ENCODE assay signal across 22 mouse cellular contexts in the genomic region with DNA sequence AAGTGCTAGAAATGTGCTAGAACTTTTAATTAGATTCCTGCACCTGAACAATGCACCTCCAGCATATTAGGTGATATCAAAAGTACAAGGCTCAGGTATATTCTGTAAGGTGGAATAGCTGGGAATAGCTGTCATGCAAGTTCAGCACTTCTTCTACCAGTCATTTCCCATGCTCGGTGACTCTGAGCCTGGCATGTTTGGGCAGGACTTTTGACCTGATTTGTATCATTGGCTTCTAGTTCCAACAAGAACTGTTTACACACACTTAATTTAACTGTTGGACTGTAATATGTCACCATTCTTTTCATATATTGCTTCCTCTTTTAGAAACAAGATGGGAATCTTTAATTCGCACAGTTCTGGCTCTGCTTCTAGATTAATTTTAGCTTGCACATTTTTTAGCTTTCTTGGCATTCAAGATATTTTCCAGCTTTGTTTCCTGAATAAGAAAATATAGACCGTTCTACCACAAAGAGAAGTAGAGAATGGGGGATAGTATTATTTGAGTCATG. TPM values are rescaled to one million over a fixed set of nuclear protein-coding genes. Genes with fewer than 3 reads are reported as not detected.
"Had no signal": no experiment of that assay in that cellular context is flagged by ENCODE, and none has a peak within 500 bp of the region (broad histone marks: within the 10 kb centered on the region; RNA-seq: fewer than 3 reads in every experiment).

No protein-coding gene starts in this region.

- H3K9ac ChIP-seq: lung, embryonic 14.5 days; midbrain, embryonic 12.5 days; neural tube, embryonic 12.5 days; stomach, embryonic 15.5 days had no signal

- DNase-seq: lung, adult 18-20 months; lung, postnatal 10 days; lung, postnatal 4 days; midbrain, embryonic 14.5 days; right cerebral cortex, postnatal 14 days; thymus, adult 2 months; thymus, postnatal 25 days; thymus, postnatal 4 days had no signal

- H3K27ac ChIP-seq: midbrain, embryonic 10.5 days; midbrain, embryonic 12.5 days; neural tube, embryonic 12.5 days; stomach, embryonic 15.5 days; stomach, postnatal 0 days had no signal

- H3K27me3 ChIP-seq: midbrain, embryonic 12.5 days; neural tube, embryonic 12.5 days; stomach, embryonic 15.5 days had no signal

- H3K4me2 ChIP-seq: lung, embryonic 14.5 days; midbrain, embryonic 12.5 days; neural tube, embryonic 12.5 days; stomach, embryonic 15.5 days had no signal

- H3K4me3 ChIP-seq: midbrain, embryonic 10.5 days; midbrain, embryonic 12.5 days; neural tube, embryonic 12.5 days; stomach, embryonic 15.5 days had no signal

- H3K36me3 ChIP-seq: midbrain, embryonic 10.5 days; midbrain, embryonic 12.5 days; neural tube, embryonic 12.5 days; stomach, embryonic 15.5 days had no signal

- H3K9me3 ChIP-seq: midbrain, embryonic 10.5 days; midbrain, embryonic 12.5 days; neural tube, embryonic 12.5 days; stomach, embryonic 15.5 days had no signal

- H3K4me1 ChIP-seq: midbrain, embryonic 10.5 days; midbrain, embryonic 12.5 days; neural tube, embryonic 12.5 days; stomach, embryonic 15.5 days had no signal

RNA-seq across cellular contexts. Expression of gene Cdkn2b, which starts 42.3 kb away (rescaled TPM):
- total RNA-seq: megakaryocyte, adult 5-6 weeks; megakaryocyte-erythroid progenitor cell, adult 5-6 weeks; monocyte, adult 5-6 weeks; neutrophil, adult 5-6 weeks had no signal

RNA-seq across cellular contexts. Expression of gene Cdkn2a, which starts 58.7 kb away (rescaled TPM):
- total RNA-seq: megakaryocyte, adult 5-6 weeks; megakaryocyte-erythroid progenitor cell, adult 5-6 weeks; midbrain, postnatal 0 days; monocyte, adult 5-6 weeks; neutrophil, adult 5-6 weeks had no signal
- polyA plus RNA-seq: liver, embryonic 16.5 days; lung, embryonic 14.5 days; lung, embryonic 16.5 days; midbrain, embryonic 10.5 days; midbrain, embryonic 12.5 days; midbrain, embryonic 14.5 days; midbrain, postnatal 0 days; neural tube, embryonic 12.5 days; neural tube, embryonic 14.5 days; stomach, embryonic 15.5 days; stomach, postnatal 0 days had no signal
